Mouse (Mus musculus): ENCODE data around the gene Cmtm2a. TPM values are rescaled to one million over a fixed set of nuclear protein-coding genes. Genes with fewer than 3 reads are reported as not detected.
"Not testable (repeated sequence)": the region's sequence is repeated elsewhere in the genome, so short reads cannot be mapped to it uniquely, and the experiment has no call there.

The Cmtm2a gene
- polyA plus RNA-seq, 1 experiment, result not detected

- DNase-seq (ENCODE audit: low read depth), result no peak
- TF ChIP-seq POLR2A (IDR thresholded peaks at IDR 0.05; ENCODE audit: borderline replicate concordance, extremely low read depth, insufficient read depth, insufficient read length, poor library complexity, severe bottlenecking) (no peak), CTCF (IDR thresholded peaks at IDR 0.05; ENCODE audit: borderline replicate concordance, extremely low read depth, insufficient read depth, insufficient read length) (no peak)
These were observed 40.0 kb upstream of the Cmtm2a start for GRCm38 (mm10) chr8:104332665-104333631.

- DNase-seq (ENCODE audit: low read depth), result not testable (repeated sequence)
These were observed 28.9 kb upstream of the Cmtm2a start, which contains the start of gene Cmtm2b for GRCm38 (mm10) chr8:104321930-104322329. Cmtm2b (plus strand) TSS chr8:104322230.

GRCm38 (mm10) chr8:104321267-104321666 is 28.3 kb upstream of the Cmtm2a start, which contains the start of gene Gm11020:
Gm11020 (plus strand) TSS chr8:104321567.
- not testable (repeated sequence) for DNase-seq (ENCODE audit: low read depth)

- TF ChIP-seq POLR2A (IDR thresholded peaks at IDR 0.05; ENCODE audit: borderline replicate concordance, extremely low read depth, insufficient read depth, insufficient read length, poor library complexity, severe bottlenecking), result no peak
- TF ChIP-seq CTCF (IDR thresholded peaks at IDR 0.05; ENCODE audit: borderline replicate concordance, extremely low read depth, insufficient read depth, insufficient read length), result no peak
- DNase-seq (ENCODE audit: low read depth), result no peak
These were observed 20.3 kb upstream of the Cmtm2a start for GRCm38 (mm10) chr8:104313311-104313710.

- not testable (repeated sequence) for DNase-seq (ENCODE audit: low read depth)
These were observed 19.0 kb upstream of the Cmtm2a start for GRCm38 (mm10) chr8:104312023-104312422.

- DNase-seq (ENCODE audit: low read depth), result not testable (repeated sequence)
These were observed 16.6 kb upstream of the Cmtm2a start, which contains the start of the genes Gm45711 and Cmtm1 for GRCm38 (mm10) chr8:104309441-104310155. Gm45711 (minus strand) TSS chr8:104310081. Cmtm1 (minus strand) TSS chr8:104310145.

- not testable (repeated sequence) for DNase-seq (ENCODE audit: low read depth)
These were observed 15.4 kb upstream of the Cmtm2a start for GRCm38 (mm10) chr8:104308341-104308740.

GRCm38 (mm10) chr8:104304962-104305361 is 12.0 kb upstream of the Cmtm2a start:
- DNase-seq (ENCODE audit: low read depth), result no peak
- TF ChIP-seq POLR2A (IDR thresholded peaks at IDR 0.05; ENCODE audit: borderline replicate concordance, extremely low read depth, insufficient read depth, insufficient read length, poor library complexity, severe bottlenecking) (no peak), CTCF (IDR thresholded peaks at IDR 0.05; ENCODE audit: borderline replicate concordance, extremely low read depth, insufficient read depth, insufficient read length) (no peak)

- not testable (repeated sequence) for DNase-seq (ENCODE audit: low read depth)
These were observed 9.6 kb upstream of the Cmtm2a start for GRCm38 (mm10) chr8:104302536-104302935.

GRCm38 (mm10) chr8:104301577-104301976 is 8.6 kb upstream of the Cmtm2a start:
- peak; percentile 86 for DNase-seq (ENCODE audit: low read depth)

GRCm38 (mm10) chr8:104294396-104294795 is 1.4 kb upstream of the Cmtm2a start:
- DNase-seq (ENCODE audit: low read depth), result no peak
- TF ChIP-seq POLR2A (IDR thresholded peaks at IDR 0.05; ENCODE audit: borderline replicate concordance, extremely low read depth, insufficient read depth, insufficient read length, poor library complexity, severe bottlenecking), result no peak
- TF ChIP-seq CTCF (IDR thresholded peaks at IDR 0.05; ENCODE audit: borderline replicate concordance, extremely low read depth, insufficient read depth, insufficient read length), result no peak

GRCm38 (mm10) chr8:104268937-104269440 is 24.0 kb downstream of the Cmtm2a start:
- peak; percentile 8 for DNase-seq (ENCODE audit: low read depth)
- TF ChIP-seq POLR2A (IDR thresholded peaks at IDR 0.05; ENCODE audit: borderline replicate concordance, extremely low read depth, insufficient read depth, insufficient read length, poor library complexity, severe bottlenecking) (no peak), CTCF (IDR thresholded peaks at IDR 0.05; ENCODE audit: borderline replicate concordance, extremely low read depth, insufficient read depth, insufficient read length) (no peak)

- no peak for DNase-seq (ENCODE audit: low read depth)
- TF ChIP-seq POLR2A (IDR thresholded peaks at IDR 0.05; ENCODE audit: borderline replicate concordance, extremely low read depth, insufficient read depth, insufficient read length, poor library complexity, severe bottlenecking) (no peak), CTCF (IDR thresholded peaks at IDR 0.05; ENCODE audit: borderline replicate concordance, extremely low read depth, insufficient read depth, insufficient read length) (no peak)
These were observed 24.6 kb downstream of the Cmtm2a start for GRCm38 (mm10) chr8:104268368-104268767.

GRCm38 (mm10) chr8:104264271-104264935 is 28.6 kb downstream of the Cmtm2a start:
- DNase-seq (ENCODE audit: low read depth), result not testable (repeated sequence)

GRCm38 (mm10) chr8:104261802-104262201 is 31.2 kb downstream of the Cmtm2a start:
- not testable (repeated sequence) for DNase-seq (ENCODE audit: low read depth)

Data from brain, embryonic 14.5 days (tissue).